Mouse (Mus musculus) stomach, postnatal 0 days (tissue): ENCODE results near the gene Grm1. TPM values are rescaled to one million over a fixed set of nuclear protein-coding genes. Genes with fewer than 3 reads are reported as not detected.

Source experiments
- ATAC-seq: fragments of 200-750 bp; cut with Nextera tagmentation; 2 replicates; pipeline ENCODE4 v1.8.0; 2017; ENCODE audit not compliant: low FRiP score, low TSS enrichment
- DNase-seq: peaks from one replicate; pipeline ENCODE4 v3.0.0-alpha.2; 2016; ENCODE audit warnings: low spot score
- H3K27ac ChIP-seq: fragments of 300-500 bp; sonication (generic); replicated peaks from 2 replicates; pipeline ENCODE4 v1.5.1; 2014; ENCODE audit warnings: mild to moderate bottlenecking, control low read depth
- H3K27me3 ChIP-seq: fragments of 300-500 bp; sonication (generic); 2 replicates; pipeline ENCODE4 v1.6.1; 2014; ENCODE audit warnings: low read length; ENCODE audit not compliant: control insufficient read depth, insufficient read depth
- H3K36me3 ChIP-seq: fragments of 300-500 bp; sonication (generic); 2 replicates; pipeline ENCODE4 v1.6.1; 2014; ENCODE audit warnings: low read length, mixed read lengths; ENCODE audit not compliant: control insufficient read depth, insufficient read depth
- H3K4me1 ChIP-seq: fragments of 300-500 bp; sonication (generic); replicated peaks from 2 replicates; pipeline ENCODE4 v1.6.1; 2014; ENCODE audit warnings: antibody characterized with exemption; ENCODE audit not compliant: control insufficient read depth, insufficient read depth
- H3K4me2 ChIP-seq: fragments of 300-500 bp; sonication (generic); replicated peaks from 2 replicates; pipeline ENCODE4 v1.6.1; 2014; ENCODE audit warnings: low read depth, mild to moderate bottlenecking, control low read depth, moderate library complexity
- H3K4me3 ChIP-seq: fragments of 300-500 bp; sonication (generic); 2 replicates; pipeline ENCODE4 v1.5.1; 2014; ENCODE audit warnings: low read depth, low read length, control low read depth
- H3K9ac ChIP-seq: fragments of 300-500 bp; sonication (generic); 2 replicates; pipeline ENCODE4 v1.6.1; 2014; ENCODE audit warnings: mild to moderate bottlenecking, low read length, control low read depth, mixed read lengths
- H3K9me3 ChIP-seq: fragments of 300-500 bp; sonication (generic); 2 replicates; pipeline ENCODE4 v1.6.1; 2016; ENCODE audit warnings: low read length; ENCODE audit not compliant: control insufficient read depth
- CTCF ChIP-seq: IDR thresholded peaks from 2 replicates; pipeline ENCODE4 v1.5.1; 2016; ENCODE audit warnings: antibody characterized with exemption, low read depth, mild to moderate bottlenecking, moderate library complexity
- EP300 ChIP-seq: optimal IDR thresholded peaks from 2 replicates; pipeline ENCODE3; 2016; ENCODE audit warnings: antibody characterized with exemption
- WGBS: fragments of 180-500 bp; shearing (Covaris S2); extraction: QIAGEN DNeasy Blood & Tissue Kit; methylation state at CpG from one replicate; pipeline ENCODE4 v1.1.7; 2014; 5-methylcytosine and 5-hydroxymethylcytosine counted together
- polyA plus RNA-seq: library from polyadenylated mRNA; unstranded; fragments of >200 nt; fragmentation: Nextera tagmentation; extraction: Ambion mirVana; gene quantifications from 2 replicates; pipeline ENCODE4 v1.2.1, GENCODE M21; 2015

Grm1 gene
- polyA plus RNA-seq, 1 experiment from 2014 or later, result not detected

- no peak for DNase-seq
Observed at GRCm38 (mm10) chr10:10917857-10918399, 164.2 kb downstream of the Grm1 start.

GRCm38 (mm10) chr10:10913621-10914020 lies 168.5 kb downstream of the Grm1 start:
- Histone ChIP-seq H3K9me3 (no peaks in the 10 kb centered on the region), H3K9ac (no peak overlapping the region), H3K27ac (no peak overlapping the region), H3K36me3 (no peaks in the 10 kb centered on the region), H3K4me3 (no peak overlapping the region), H3K4me2 (no peak overlapping the region), H3K27me3 (no peaks in the 10 kb centered on the region), H3K4me1 (no peaks in the 10 kb centered on the region)
- ATAC-seq (no peak), DNase-seq (no peak)
- no peak for TF ChIP-seq EP300
- no peak for TF ChIP-seq CTCF
- 71% methylated on average over 4 of the region's 4 CpGs for WGBS

More at GRCm38 (mm10) chr10:10917857-10918399, 164.2 kb downstream of the Grm1 start:
- Histone ChIP-seq H3K4me1 (no peaks in the 10 kb centered on the region), H3K27ac (no peak overlapping the region), H3K9me3 (no peaks in the 10 kb centered on the region), H3K4me3 (no peak overlapping the region), H3K36me3 (no peaks in the 10 kb centered on the region), H3K9ac (no peak overlapping the region), H3K27me3 (no peaks in the 10 kb centered on the region), H3K4me2 (no peak overlapping the region)
- TF ChIP-seq CTCF (no peak), EP300 (no peak)
- ATAC-seq, result no peak
- WGBS, result 71% methylated on average over 7 of the region's 7 CpGs

GRCm38 (mm10) chr10:10890221-10890620 lies 191.9 kb downstream of the Grm1 start:
- no peaks in the 10 kb centered on the region for H3K27me3 ChIP-seq
- WGBS, result 47% methylated on average over 1 of the region's 1 CpGs
- no peaks in the 10 kb centered on the region for H3K9me3 ChIP-seq
- no peak for ATAC-seq
- H3K9ac ChIP-seq, result no peak overlapping the region
- no peak overlapping the region for H3K4me3 ChIP-seq
- no peak for DNase-seq
- H3K27ac ChIP-seq, result no peak overlapping the region
- H3K36me3 ChIP-seq, result no peaks in the 10 kb centered on the region
- no peaks in the 10 kb centered on the region for H3K4me1 ChIP-seq
- no peak overlapping the region for H3K4me2 ChIP-seq
- TF ChIP-seq EP300, result no peak
- no peak for TF ChIP-seq CTCF

- TF ChIP-seq CTCF, result no peak
- TF ChIP-seq EP300, result no peak
- DNase-seq (no peak), ATAC-seq (no peak)
Observed at GRCm38 (mm10) chr10:10888521-10888920, 193.6 kb downstream of the Grm1 start.

GRCm38 (mm10) chr10:10884992-10885391 lies 197.2 kb downstream of the Grm1 start:
- Histone ChIP-seq H3K4me2 (no peak overlapping the region), H3K27ac (no peak overlapping the region), H3K9ac (no peak overlapping the region), H3K9me3 (no peaks in the 10 kb centered on the region), H3K4me1 (no peaks in the 10 kb centered on the region), H3K4me3 (no peak overlapping the region), H3K36me3 (no peaks in the 10 kb centered on the region), H3K27me3 (no peaks in the 10 kb centered on the region)
- ATAC-seq, result no peak
- TF ChIP-seq CTCF, result no peak
- TF ChIP-seq EP300, result no peak
- WGBS, result 32% methylated on average over 2 of the region's 2 CpGs
- no peak for DNase-seq

More at GRCm38 (mm10) chr10:10888521-10888920, 193.6 kb downstream of the Grm1 start:
- Histone ChIP-seq H3K4me3 (no peak overlapping the region), H3K9ac (no peak overlapping the region), H3K4me2 (no peak overlapping the region), H3K27ac (no peak overlapping the region), H3K27me3 (no peaks in the 10 kb centered on the region), H3K4me1 (no peaks in the 10 kb centered on the region), H3K9me3 (no peaks in the 10 kb centered on the region), H3K36me3 (no peaks in the 10 kb centered on the region)
- 74% methylated on average over 9 of the region's 9 CpGs for WGBS

GRCm38 (mm10) chr10:10872142-10872541 lies 210.0 kb downstream of the Grm1 start:
- no peak for DNase-seq
- Histone ChIP-seq H3K9ac (no peak overlapping the region), H3K4me2 (no peak overlapping the region), H3K4me1 (no peaks in the 10 kb centered on the region), H3K4me3 (no peak overlapping the region), H3K9me3 (no peaks in the 10 kb centered on the region), H3K27me3 (no peaks in the 10 kb centered on the region), H3K27ac (no peak overlapping the region), H3K36me3 (no peaks in the 10 kb centered on the region)
- TF ChIP-seq CTCF (no peak), EP300 (no peak)
- WGBS, result 34% methylated on average over 3 of the region's 3 CpGs
- no peak for ATAC-seq
